Comparison of ENCODE assay signal across 8 mouse cellular contexts in genomic region chr15:102966776-102967311, GRCm38 (mm10). TPM values are rescaled to one million over a fixed set of nuclear protein-coding genes. Genes with fewer than 3 reads are reported as not detected.
DNase-seq lines count a peak whose midpoint lies in the region; ATAC-seq and TF ChIP-seq lines count a peak whose summit lies in the region.
"Had no signal": no experiment of that assay in that cellular context is flagged by ENCODE, and none has a peak within 500 bp of the region (broad histone marks: within the 10 kb centered on the region; RNA-seq: fewer than 3 reads in every experiment).

Gene Hoxc10, plus strand, starts transcription at chr15:102966796.

- H3K27ac ChIP-seq in midbrain, embryonic 12.5 days (replicated peaks), result no peak within 1 kb of the TSS
- H3K27ac ChIP-seq in midbrain, embryonic 16.5 days (ENCODE audit: low read length), result no peak within 1 kb of the TSS
- no peak within 1 kb of the TSS for H3K27ac ChIP-seq in forebrain, embryonic 13.5 days
- H3K27ac ChIP-seq in intestine, embryonic 15.5 days, result 0 out of 2 replicates have a peak within 1 kb of the TSS, but pooled peaks have one; percentile 0
- no peak within 1 kb of the TSS for H3K27ac ChIP-seq in stomach, postnatal 0 days (replicated peaks)
- H3K27ac ChIP-seq: liver, embryonic 15.5 days had no signal

- H3K9me3 ChIP-seq in midbrain, embryonic 12.5 days, result no peaks in the 10 kb centered on the region
- H3K9me3 ChIP-seq in midbrain, embryonic 16.5 days (replicated peaks; ENCODE audit: control insufficient read depth, low read length, poor library complexity, severe bottlenecking), result no peaks in the 10 kb centered on the region
- no peaks in the 10 kb centered on the region for H3K9me3 ChIP-seq in forebrain, embryonic 13.5 days (replicated peaks)
- no peaks in the 10 kb centered on the region for H3K9me3 ChIP-seq in intestine, embryonic 15.5 days
- H3K9me3 ChIP-seq in stomach, postnatal 0 days (ENCODE audit: control insufficient read depth, low read length), result no peaks in the 10 kb centered on the region
- H3K9me3 ChIP-seq: liver, embryonic 15.5 days had no signal

- H3K36me3 ChIP-seq in midbrain, embryonic 12.5 days, result no peaks in the 10 kb centered on the region
- no peaks in the 10 kb centered on the region for H3K36me3 ChIP-seq in midbrain, embryonic 16.5 days (ENCODE audit: control insufficient read depth, insufficient read depth, low read length)
- H3K36me3 ChIP-seq in forebrain, embryonic 13.5 days (ENCODE audit: poor library complexity, severe bottlenecking), result no peaks in the 10 kb centered on the region
- H3K36me3 ChIP-seq in intestine, embryonic 15.5 days, result no peaks in the 10 kb centered on the region
- H3K36me3 ChIP-seq in stomach, postnatal 0 days (ENCODE audit: control insufficient read depth, insufficient read depth, low read length), result no peaks in the 10 kb centered on the region
- H3K36me3 ChIP-seq: liver, embryonic 15.5 days had no signal

- 0 out of 2 replicates have a peak, but pooled peaks cover 6% of the 10 kb centered on the region for H3K4me1 ChIP-seq in midbrain, embryonic 12.5 days
- H3K4me1 ChIP-seq in midbrain, embryonic 16.5 days (ENCODE audit: control insufficient read depth, insufficient read depth, low read length), result peaks cover 3% of the 10 kb centered on the region; the same call in 1 of the 2 replicates
- peaks cover 6% of the 10 kb centered on the region; the same call in 1 of the 2 replicates for H3K4me1 ChIP-seq in forebrain, embryonic 13.5 days
- 0 out of 2 replicates have a peak, but pooled peaks cover 5% of the 10 kb centered on the region for H3K4me1 ChIP-seq in intestine, embryonic 15.5 days (replicated peaks)
- no peaks in the 10 kb centered on the region for H3K4me1 ChIP-seq in stomach, postnatal 0 days (replicated peaks; ENCODE audit: control insufficient read depth, insufficient read depth)
- H3K4me1 ChIP-seq: liver, embryonic 15.5 days had no signal

- ATAC-seq in midbrain, embryonic 12.5 days (ENCODE audit: low FRiP score, low read depth), result no peak; the same call in 1 of the 2 replicates
- ATAC-seq in midbrain, embryonic 16.5 days, result no peak
- ATAC-seq in forebrain, embryonic 13.5 days, result 0 out of 2 replicates have a peak, but pooled peaks have one; percentile 8
- peak; percentile 41 for ATAC-seq in intestine, embryonic 15.5 days
- 0 out of 2 replicates have a peak, but pooled peaks have one; percentile 25 for ATAC-seq in stomach, postnatal 0 days (ENCODE audit: low FRiP score, low TSS enrichment)

- TF ChIP-seq CTCF in stomach, postnatal 0 days (IDR thresholded peaks at IDR 0.05; ENCODE audit: low read depth), result no peak

- DNase-seq in stomach, postnatal 0 days (ENCODE audit: low spot score), result no peak
- DNase-seq in Muller cell, postnatal 12 days (ENCODE audit: inconsistent ontology term), result no peak
- DNase-seq in layer of hippocampus, adult 9-11 months, result no peak

- peak within 1 kb of the TSS; percentile 35 for H3K4me2 ChIP-seq in midbrain, embryonic 12.5 days (replicated peaks)
- H3K4me2 ChIP-seq in midbrain, embryonic 16.5 days (ENCODE audit: low read length), result no peak within 1 kb of the TSS
- H3K4me2 ChIP-seq in forebrain, embryonic 13.5 days, result no peak within 1 kb of the TSS; the same call in 1 of the 2 replicates
- peak within 1 kb of the TSS; percentile 34 for H3K4me2 ChIP-seq in intestine, embryonic 15.5 days (replicated peaks)
- H3K4me2 ChIP-seq in stomach, postnatal 0 days (replicated peaks; ENCODE audit: low read depth), result peak within 1 kb of the TSS; percentile 37
- H3K4me2 ChIP-seq: liver, embryonic 15.5 days had no signal

- peak within 1 kb of the TSS; percentile 10; the same call in 1 of the 2 replicates for H3K4me3 ChIP-seq in midbrain, embryonic 12.5 days
- no peak within 1 kb of the TSS for H3K4me3 ChIP-seq in midbrain, embryonic 16.5 days (ENCODE audit: low read depth, low read length)
- H3K4me3 ChIP-seq in forebrain, embryonic 13.5 days, result 0 out of 2 replicates have a peak within 1 kb of the TSS, but pooled peaks have one; percentile 1
- H3K4me3 ChIP-seq in intestine, embryonic 15.5 days (replicated peaks), result peak within 1 kb of the TSS; percentile 28
- peak within 1 kb of the TSS; percentile 21 for H3K4me3 ChIP-seq in stomach, postnatal 0 days (ENCODE audit: low read depth, low read length)
- H3K4me3 ChIP-seq: liver, embryonic 15.5 days had no signal

- H3K27me3 ChIP-seq in midbrain, embryonic 12.5 days, result peaks cover 95% of the 10 kb centered on the region
- H3K27me3 ChIP-seq in midbrain, embryonic 16.5 days (ENCODE audit: control insufficient read depth, insufficient read depth, low read depth, low read length), result peaks cover 89% of the 10 kb centered on the region
- peaks cover 97% of the 10 kb centered on the region for H3K27me3 ChIP-seq in forebrain, embryonic 13.5 days
- peaks cover 90% of the 10 kb centered on the region for H3K27me3 ChIP-seq in intestine, embryonic 15.5 days (replicated peaks)
- peaks cover 48% of the 10 kb centered on the region for H3K27me3 ChIP-seq in stomach, postnatal 0 days (ENCODE audit: control insufficient read depth, insufficient read depth, low read length)

- no peak within 1 kb of the TSS for H3K9ac ChIP-seq in midbrain, embryonic 12.5 days (replicated peaks)
- H3K9ac ChIP-seq in midbrain, embryonic 16.5 days (ENCODE audit: low read depth, low read length), result no peak within 1 kb of the TSS
- no peak within 1 kb of the TSS for H3K9ac ChIP-seq in forebrain, embryonic 13.5 days
- H3K9ac ChIP-seq in intestine, embryonic 15.5 days, result 0 out of 2 replicates have a peak within 1 kb of the TSS, but pooled peaks have one; percentile 11
- no peak within 1 kb of the TSS for H3K9ac ChIP-seq in stomach, postnatal 0 days (ENCODE audit: low read length)
- H3K9ac ChIP-seq: liver, embryonic 15.5 days had no signal

- 2% methylated on average over 27 of the region's 27 CpGs for WGBS in midbrain, embryonic 12.5 days
- WGBS in midbrain, embryonic 16.5 days, result 4% methylated on average over 27 of the region's 27 CpGs
- 4% methylated on average over 27 of the region's 27 CpGs for WGBS in forebrain, embryonic 13.5 days
- WGBS in intestine, embryonic 15.5 days, result 2% methylated on average over 27 of the region's 27 CpGs
- 3% methylated on average over 26 of the region's 27 CpGs for WGBS in stomach, postnatal 0 days

- TF ChIP-seq EP300 in stomach, postnatal 0 days (optimal IDR thresholded peaks at IDR 0.05), result no peak

RNA-seq across cellular contexts. Expression of gene Hoxc10, which starts in this region (rescaled TPM):
- not detected in 2 replicates for polyA plus RNA-seq in midbrain, embryonic 12.5 days (2016; fragmentation: Nextera tagmentation; extraction: Ambion mirVana)
- not detected in 2 replicates for polyA plus RNA-seq in midbrain, embryonic 16.5 days (2015; fragmentation: Nextera tagmentation; extraction: Ambion mirVana)
- not detected in 2 replicates for polyA plus RNA-seq in forebrain, embryonic 13.5 days (2015; fragmentation: Nextera tagmentation; extraction: Ambion mirVana)
- 1.9 and 2.6 TPM in 2 replicates for polyA plus RNA-seq in intestine, embryonic 15.5 days (2015; fragmentation: Nextera tagmentation; extraction: Ambion mirVana)
- not detected in 2 replicates for polyA plus RNA-seq in stomach, postnatal 0 days (2015; fragmentation: Nextera tagmentation; extraction: Ambion mirVana)
- polyA plus RNA-seq: liver, embryonic 15.5 days had no signal

Comparison
In these comparisons a context has a peak if more than half of its experiments do, and no peak if none do; other contexts are left out.
1. H3K4me2 ChIP-seq: peak in midbrain, embryonic 12.5 days (single experiment) and intestine, embryonic 15.5 days (single experiment); none in midbrain, embryonic 16.5 days (single experiment) and forebrain, embryonic 13.5 days (single experiment).
2. Peak in ATAC-seq and H3K4me3 ChIP-seq in forebrain, embryonic 13.5 days; RNA of the gene not detected or under 1 TPM.
3. Peak in ATAC-seq, H3K4me3 ChIP-seq and H3K4me2 ChIP-seq in stomach, postnatal 0 days; RNA of the gene not detected or under 1 TPM.